Mouse (Mus musculus): ENCODE data around the gene Hoxd11. TPM values are rescaled to one million over a fixed set of nuclear protein-coding genes. Genes with fewer than 3 reads are reported as not detected.

Gene Hoxd11
- polyA plus RNA-seq, 1 experiment from 2014 or later = 3.6 TPM

DNA sequence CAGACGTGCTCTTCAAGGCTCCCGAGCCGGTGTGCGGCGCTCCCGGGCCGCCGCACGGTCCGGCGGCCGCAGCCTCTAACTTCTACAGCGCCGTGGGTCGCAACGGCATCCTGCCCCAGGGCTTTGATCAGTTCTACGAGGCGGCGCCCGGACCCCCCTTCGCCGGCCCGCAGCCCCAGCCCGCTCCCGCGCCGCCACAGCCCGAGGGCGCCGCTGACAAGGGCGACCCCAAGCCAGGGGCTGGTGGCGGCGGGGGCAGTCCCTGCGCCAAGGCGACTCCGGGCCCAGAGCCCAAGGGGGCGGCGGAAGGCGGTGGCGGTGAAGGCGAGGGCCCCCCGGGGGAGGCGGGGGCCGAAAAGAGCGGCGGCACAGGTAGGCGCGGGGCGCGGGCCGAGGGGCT is 3.4 kb downstream of the Hoxd11 start:
- Histone ChIP-seq H3K27me3 (replicated peaks; ENCODE audit: control insufficient read depth, insufficient read depth, low read length) (peaks cover 100% of the 10 kb centered on the region), H3K4me2 (ENCODE audit: low read length) (peak overlapping the region; percentile 28), H3K36me3 (ENCODE audit: control insufficient read depth, insufficient read depth, low read length) (no peaks in the 10 kb centered on the region), H3K9ac (ENCODE audit: low read length) (peak overlapping the region; percentile 42), H3K9me3 (ENCODE audit: control insufficient read depth, low read length) (no peaks in the 10 kb centered on the region), H3K4me1 (replicated peaks; ENCODE audit: control insufficient read depth, insufficient read depth, low read length) (no peaks in the 10 kb centered on the region; the same call in 1 of the 2 replicates), H3K27ac (ENCODE audit: low read depth) (peak overlapping the region; percentile 54), H3K4me3 (ENCODE audit: low read depth, low read length) (peak overlapping the region; percentile 30)
- ATAC-seq (replicated peaks; ENCODE audit: low FRiP score, low TSS enrichment, low read depth) (no peak), DNase-seq (ENCODE audit: low spot score) (peak; percentile 52)
- 1% methylated on average over 37 of the region's 51 CpGs for WGBS

DNA sequence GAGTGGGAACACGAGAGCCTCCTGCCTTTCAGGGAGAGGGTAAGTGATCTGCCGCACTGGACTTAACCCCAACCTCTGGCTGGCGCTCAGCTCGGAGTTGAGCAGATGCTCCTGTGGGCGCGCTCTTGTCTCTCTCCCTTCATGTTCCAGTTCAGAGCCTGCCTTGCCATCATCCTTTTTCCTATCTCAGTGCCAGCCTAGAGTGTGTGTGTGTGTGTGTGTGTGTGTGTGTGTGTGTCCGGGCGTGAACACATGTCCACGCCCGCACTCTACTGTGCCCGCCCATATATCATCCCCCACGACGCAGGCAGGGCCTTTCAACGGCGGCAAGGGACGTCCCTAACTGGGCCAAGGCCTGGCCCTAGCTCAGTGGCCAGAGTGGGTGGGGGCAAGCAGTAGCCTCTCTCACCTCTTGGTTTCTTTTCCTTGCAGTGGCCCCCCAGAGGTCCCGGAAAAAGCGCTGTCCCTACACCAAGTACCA is 4.2 kb downstream of the Hoxd11 start:
- Histone ChIP-seq H3K36me3 (ENCODE audit: control insufficient read depth, insufficient read depth, low read length) (no peaks in the 10 kb centered on the region), H3K9ac (ENCODE audit: low read length) (peak overlapping the region; percentile 12; the same call in 1 of the 2 replicates), H3K27ac (ENCODE audit: low read depth) (0 out of 2 replicates have a peak overlapping the region, but pooled peaks have one; percentile 33), H3K4me2 (ENCODE audit: low read length) (no peak overlapping the region), H3K27me3 (replicated peaks; ENCODE audit: control insufficient read depth, insufficient read depth, low read length) (peaks cover 100% of the 10 kb centered on the region), H3K4me3 (ENCODE audit: low read depth, low read length) (peak overlapping the region; percentile 30), H3K9me3 (ENCODE audit: control insufficient read depth, low read length) (no peaks in the 10 kb centered on the region), H3K4me1 (replicated peaks; ENCODE audit: control insufficient read depth, insufficient read depth, low read length) (no peaks in the 10 kb centered on the region; the same call in 1 of the 2 replicates)
- 2% methylated on average over 18 of the region's 18 CpGs for WGBS
- peak; percentile 68 for DNase-seq (ENCODE audit: low spot score)
- no peak for ATAC-seq (replicated peaks; ENCODE audit: low FRiP score, low TSS enrichment, low read depth)

DNA sequence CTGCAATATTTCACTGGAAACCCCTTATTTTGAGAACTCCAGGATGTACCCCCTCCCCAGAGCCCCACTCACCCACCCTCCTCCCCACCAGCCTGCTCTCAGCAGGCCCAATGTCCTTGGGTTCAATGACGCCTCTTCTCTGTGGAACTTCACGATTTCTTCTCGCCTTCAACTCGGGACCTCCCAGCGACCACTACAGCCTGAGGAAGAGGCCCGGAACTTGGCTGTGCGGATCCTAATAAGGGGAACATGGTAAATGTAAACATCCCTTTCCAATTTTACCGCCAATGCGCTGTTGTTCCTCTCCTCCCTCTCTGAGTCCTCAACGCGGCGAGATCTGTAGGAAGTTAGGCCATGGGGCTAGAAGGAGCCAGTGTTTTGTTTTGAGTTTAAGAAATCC is 4.7 kb downstream of the Hoxd11 start:
- H3K4me2 ChIP-seq (ENCODE audit: low read length) = 0 out of 2 replicates have a peak overlapping the region, but pooled peaks have one; percentile 9
- H3K9me3 ChIP-seq (ENCODE audit: control insufficient read depth, low read length) = no peaks in the 10 kb centered on the region
- ATAC-seq (replicated peaks; ENCODE audit: low FRiP score, low TSS enrichment, low read depth) (no peak), DNase-seq (ENCODE audit: low spot score) (peak; percentile 62)
- H3K9ac ChIP-seq (ENCODE audit: low read length) = peak overlapping the region; percentile 27
- 4% methylated on average over 12 of the region's 12 CpGs for WGBS
- 0 out of 2 replicates have a peak overlapping the region, but pooled peaks have one; percentile 33 for H3K27ac ChIP-seq (ENCODE audit: low read depth)
- H3K27me3 ChIP-seq (replicated peaks; ENCODE audit: control insufficient read depth, insufficient read depth, low read length) = peaks cover 100% of the 10 kb centered on the region
- no peaks in the 10 kb centered on the region; the same call in 1 of the 2 replicates for H3K4me1 ChIP-seq (replicated peaks; ENCODE audit: control insufficient read depth, insufficient read depth, low read length)
- H3K36me3 ChIP-seq (ENCODE audit: control insufficient read depth, insufficient read depth, low read length) = no peaks in the 10 kb centered on the region
- peak overlapping the region; percentile 30 for H3K4me3 ChIP-seq (ENCODE audit: low read depth, low read length)

DNA sequence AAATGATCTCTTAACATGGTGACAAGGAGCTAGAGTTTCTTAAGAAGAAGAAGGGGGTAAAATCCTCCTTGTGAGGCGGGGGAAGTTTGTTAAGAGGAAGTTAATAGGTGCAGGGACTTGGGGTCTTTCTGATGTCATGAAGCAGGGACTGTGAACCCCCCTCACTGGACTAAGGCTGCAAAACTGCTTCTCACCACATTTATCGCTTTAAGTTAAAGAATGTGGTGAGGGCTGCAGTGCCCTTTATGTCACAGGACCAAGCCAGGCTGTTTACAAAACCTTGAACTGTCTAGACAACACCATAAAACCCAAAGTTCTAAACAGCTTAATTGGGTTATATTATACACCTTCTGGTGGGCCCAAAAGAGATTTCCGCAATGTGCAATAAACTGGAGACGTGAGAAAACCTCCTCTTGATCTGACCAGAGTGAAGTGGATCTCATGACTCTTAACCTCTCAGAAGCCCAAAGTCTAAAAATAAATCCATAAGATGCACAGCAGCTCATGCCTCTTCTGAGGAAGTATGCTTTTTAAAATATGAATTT is 5.8 kb downstream of the Hoxd11 start:
- H3K36me3 ChIP-seq (ENCODE audit: control insufficient read depth, insufficient read depth, low read length) = no peaks in the 10 kb centered on the region
- no peak for ATAC-seq (replicated peaks; ENCODE audit: low FRiP score, low TSS enrichment, low read depth)
- H3K27me3 ChIP-seq (replicated peaks; ENCODE audit: control insufficient read depth, insufficient read depth, low read length) = peaks cover 100% of the 10 kb centered on the region
- H3K4me1 ChIP-seq (replicated peaks; ENCODE audit: control insufficient read depth, insufficient read depth, low read length) = no peaks in the 10 kb centered on the region; the same call in 1 of the 2 replicates
- H3K9ac ChIP-seq (ENCODE audit: low read length) = no peak overlapping the region
- no peaks in the 10 kb centered on the region for H3K9me3 ChIP-seq (ENCODE audit: control insufficient read depth, low read length)
- peak overlapping the region; percentile 30; the same call in 1 of the 2 replicates for H3K4me3 ChIP-seq (ENCODE audit: low read depth, low read length)
- 11% methylated on average over 4 of the region's 4 CpGs for whole genome bisulfite sequencing
- peak; percentile 53 for DNase-seq (ENCODE audit: low spot score)
- H3K27ac ChIP-seq (ENCODE audit: low read depth) = no peak overlapping the region
- 0 out of 2 replicates have a peak overlapping the region, but pooled peaks have one; percentile 13 for H3K4me2 ChIP-seq (ENCODE audit: low read length)

DNA sequence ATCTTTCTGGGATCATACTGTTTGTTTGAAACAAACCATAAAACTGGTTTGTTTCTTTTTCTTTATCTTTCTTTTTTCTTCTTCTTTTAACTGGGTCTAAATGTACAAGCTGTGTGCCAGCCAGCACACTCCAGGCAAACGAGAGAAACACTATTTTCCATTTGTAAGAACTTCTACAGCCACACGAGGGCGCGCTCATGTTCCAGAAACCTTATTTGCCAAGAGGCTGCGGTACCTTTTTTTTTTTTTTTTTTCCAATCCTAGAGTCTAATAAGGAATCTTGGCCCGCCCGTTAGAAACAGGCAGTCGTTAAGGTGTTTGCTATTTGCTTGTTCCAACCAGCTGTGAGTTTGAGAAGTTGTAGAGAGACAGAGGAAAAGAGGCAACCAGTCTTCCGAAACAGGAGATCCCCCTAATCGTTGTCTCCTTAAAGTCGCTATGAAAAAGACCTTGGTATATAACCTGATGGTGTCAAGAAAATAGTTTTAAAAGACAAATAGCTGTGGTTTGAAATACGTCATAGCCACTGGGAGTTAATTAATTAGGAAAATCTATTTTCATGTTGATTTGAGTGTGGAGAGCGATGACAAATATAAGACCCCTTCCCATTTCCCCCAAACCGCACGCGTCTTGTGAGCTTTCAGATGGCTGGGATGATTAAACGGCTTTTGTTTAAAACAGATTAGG is 7.1 kb downstream of the Hoxd11 start:
- Histone ChIP-seq H3K4me2 (ENCODE audit: low read length) (peak overlapping the region; percentile 24; the same call in 1 of the 2 replicates), H3K9me3 (ENCODE audit: control insufficient read depth, low read length) (no peaks in the 10 kb centered on the region), H3K9ac (ENCODE audit: low read length) (peak overlapping the region; percentile 3), H3K27ac (ENCODE audit: low read depth) (0 out of 2 replicates have a peak overlapping the region, but pooled peaks have one; percentile 18), H3K4me3 (ENCODE audit: low read depth, low read length) (peak overlapping the region; percentile 17; the same call in 1 of the 2 replicates), H3K36me3 (ENCODE audit: control insufficient read depth, insufficient read depth, low read length) (no peaks in the 10 kb centered on the region), H3K4me1 (replicated peaks; ENCODE audit: control insufficient read depth, insufficient read depth, low read length) (no peaks in the 10 kb centered on the region; the same call in 1 of the 2 replicates), H3K27me3 (replicated peaks; ENCODE audit: control insufficient read depth, insufficient read depth, low read length) (peaks cover 100% of the 10 kb centered on the region)
- DNase-seq (ENCODE audit: low spot score) (peak; percentile 88), ATAC-seq (replicated peaks; ENCODE audit: low FRiP score, low TSS enrichment, low read depth) (no peak)
- WGBS = 5% methylated on average over 17 of the region's 17 CpGs

DNA sequence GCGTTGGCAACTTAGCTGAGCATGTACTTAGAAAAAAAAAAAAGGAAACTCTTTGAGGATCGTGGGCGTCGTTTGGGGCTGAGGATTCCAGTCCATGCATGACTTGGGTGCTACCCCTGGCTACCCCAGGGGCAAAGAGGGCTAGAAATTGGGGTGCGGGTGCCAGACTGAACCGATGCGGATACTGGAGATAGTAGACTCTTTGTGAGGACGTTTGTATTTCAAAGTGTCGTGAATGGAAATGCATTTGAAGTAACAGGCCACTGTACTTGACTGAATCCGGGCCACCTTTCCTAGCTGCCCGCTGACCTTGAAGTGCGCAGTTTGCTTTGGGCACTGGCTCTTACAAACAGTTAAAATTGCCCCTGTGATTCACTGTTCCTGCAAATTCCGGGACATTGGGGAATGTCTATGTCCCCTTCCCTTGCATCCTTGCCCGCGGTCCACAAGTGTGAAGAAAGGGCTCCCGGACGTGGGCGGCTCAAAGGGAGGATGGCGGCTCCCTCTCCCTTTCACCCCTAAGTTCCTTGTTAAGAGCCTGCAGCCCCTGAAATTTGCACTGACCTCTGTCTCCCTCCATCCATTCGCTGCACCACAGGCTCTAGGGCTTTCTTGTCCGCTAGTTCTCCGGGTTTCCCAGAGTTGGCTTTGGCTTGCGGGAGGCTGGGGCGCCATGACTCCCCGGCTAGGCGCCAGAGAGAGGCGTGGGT is 7.8 kb downstream of the Hoxd11 start:
- Histone ChIP-seq H3K4me3 (ENCODE audit: low read depth, low read length) (peak overlapping the region; percentile 17), H3K27ac (ENCODE audit: low read depth) (0 out of 2 replicates have a peak overlapping the region, but pooled peaks have one; percentile 18), H3K9ac (ENCODE audit: low read length) (peak overlapping the region; percentile 3), H3K9me3 (ENCODE audit: control insufficient read depth, low read length) (no peaks in the 10 kb centered on the region), H3K36me3 (ENCODE audit: control insufficient read depth, insufficient read depth, low read length) (no peaks in the 10 kb centered on the region), H3K4me2 (ENCODE audit: low read length) (peak overlapping the region; percentile 24), H3K27me3 (replicated peaks; ENCODE audit: control insufficient read depth, insufficient read depth, low read length) (peaks cover 100% of the 10 kb centered on the region), H3K4me1 (replicated peaks; ENCODE audit: control insufficient read depth, insufficient read depth, low read length) (no peaks in the 10 kb centered on the region; the same call in 1 of the 2 replicates)
- ATAC-seq (replicated peaks; ENCODE audit: low FRiP score, low TSS enrichment, low read depth) (no peak), DNase-seq (ENCODE audit: low spot score) (peak; percentile 72)
- WGBS = 2% methylated on average over 27 of the region's 27 CpGs

DNA sequence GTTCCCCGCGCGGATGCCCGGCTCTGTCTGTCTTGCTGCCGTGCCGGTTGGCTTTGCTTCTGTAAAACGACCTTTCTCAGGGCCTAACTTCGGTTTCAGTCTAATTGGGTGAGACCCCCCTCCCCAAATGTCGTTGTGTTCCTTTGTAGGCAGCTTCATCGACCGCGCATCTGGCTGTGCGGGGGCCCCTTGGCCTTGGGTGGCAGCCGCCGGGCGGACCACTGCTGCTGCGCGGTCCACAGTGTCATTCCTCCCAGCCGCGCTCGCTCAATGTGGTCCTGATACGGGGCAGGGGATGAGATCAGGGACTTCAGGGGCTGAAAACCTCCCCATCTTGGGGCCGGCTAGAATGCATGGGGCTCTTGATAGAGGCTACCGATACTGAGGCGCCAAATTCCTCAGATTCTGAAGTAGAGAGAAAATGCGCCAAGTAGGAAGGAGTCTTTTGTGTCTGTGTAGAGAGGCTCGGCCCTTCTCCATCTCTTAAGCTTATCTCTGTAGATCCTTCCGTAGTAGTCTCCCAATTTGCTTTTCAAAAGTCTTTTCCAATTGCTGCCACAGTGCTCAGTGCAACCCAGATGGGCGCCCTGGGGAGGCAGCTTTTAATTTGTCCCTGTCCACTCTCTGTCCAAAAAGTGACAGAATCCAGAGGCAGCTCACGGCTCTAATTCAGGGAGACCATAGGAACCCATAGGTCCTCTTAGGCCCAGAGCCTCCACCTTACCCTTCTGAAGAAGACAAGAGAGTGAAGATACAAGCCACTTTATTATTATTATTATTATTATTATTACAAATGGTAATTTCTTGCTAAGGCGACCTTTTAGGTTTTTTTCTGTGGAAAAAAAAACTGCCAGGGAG is 8.6 kb downstream of the Hoxd11 start:
- no peak for ATAC-seq (replicated peaks; ENCODE audit: low FRiP score, low TSS enrichment, low read depth)
- DNase-seq (ENCODE audit: low spot score) = peak; percentile 73
- Histone ChIP-seq H3K9ac (ENCODE audit: low read length) (peak overlapping the region; percentile 3), H3K27ac (ENCODE audit: low read depth) (0 out of 2 replicates have a peak overlapping the region, but pooled peaks have one; percentile 34), H3K9me3 (ENCODE audit: control insufficient read depth, low read length) (no peaks in the 10 kb centered on the region), H3K27me3 (replicated peaks; ENCODE audit: control insufficient read depth, insufficient read depth, low read length) (peaks cover 100% of the 10 kb centered on the region), H3K4me1 (replicated peaks; ENCODE audit: control insufficient read depth, insufficient read depth, low read length) (no peaks in the 10 kb centered on the region), H3K4me3 (ENCODE audit: low read depth, low read length) (peak overlapping the region; percentile 17), H3K4me2 (ENCODE audit: low read length) (peak overlapping the region; percentile 24), H3K36me3 (ENCODE audit: control insufficient read depth, insufficient read depth, low read length) (no peaks in the 10 kb centered on the region)
- 2% methylated on average over 31 of the region's 31 CpGs for WGBS
